In the genomic region with DNA sequence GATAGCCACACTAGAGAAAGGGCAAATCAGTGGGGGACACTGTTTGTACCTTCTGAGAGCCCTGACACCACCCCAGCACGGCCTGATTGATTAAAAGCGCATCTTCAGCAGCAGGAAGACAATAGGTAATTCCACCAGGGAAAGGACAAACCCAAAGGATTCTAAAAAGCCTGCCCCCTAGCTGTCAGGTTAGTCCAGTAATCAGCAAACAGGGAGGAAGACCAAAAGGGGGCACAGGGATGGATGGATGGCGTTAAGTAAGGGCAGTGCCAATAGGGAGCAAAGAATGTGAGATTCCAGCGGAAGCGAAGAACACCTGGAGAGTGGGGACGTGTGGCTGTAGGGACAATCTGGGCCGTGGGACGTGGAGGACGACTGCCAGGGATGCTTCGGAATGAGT, we compare ENCODE assay signal across 31 mouse cellular contexts. TPM values are rescaled to one million over a fixed set of nuclear protein-coding genes. Genes with fewer than 3 reads are reported as not detected.
DNase-seq lines count a peak whose midpoint lies in the region; ATAC-seq and TF ChIP-seq lines count a peak whose summit lies in the region.
"Had no signal": no experiment of that assay in that cellular context is flagged by ENCODE, and none has a peak within 500 bp of the region (broad histone marks: within the 10 kb centered on the region; RNA-seq: fewer than 3 reads in every experiment).

No protein-coding gene starts in this region.

- no peak for TF ChIP-seq EP300 in lung, postnatal 0 days (IDR thresholded peaks at IDR 0.05)

- no peaks in the 10 kb centered on the region for H3K4me1 ChIP-seq in lung, postnatal 0 days (ENCODE audit: insufficient read depth, low read depth, low read length)
- H3K4me1 ChIP-seq in limb, embryonic 10.5 days: no peaks in the 10 kb centered on the region
- H3K4me1 ChIP-seq: forebrain, embryonic 10.5 days; hindbrain, embryonic 15.5 days; kidney, embryonic 15.5 days; midbrain, embryonic 15.5 days; neural tube, embryonic 12.5 days had no signal

- no peaks in the 10 kb centered on the region for H3K27me3 ChIP-seq in lung, postnatal 0 days (replicated peaks; ENCODE audit: insufficient read depth, low read length)
- H3K27me3 ChIP-seq in limb, embryonic 10.5 days (ENCODE audit: low read depth, poor library complexity, severe bottlenecking): no peaks in the 10 kb centered on the region
- H3K27me3 ChIP-seq: hindbrain, embryonic 15.5 days; kidney, embryonic 15.5 days; midbrain, embryonic 15.5 days; neural tube, embryonic 12.5 days had no signal

- no peaks in the 10 kb centered on the region for H3K9me3 ChIP-seq in lung, postnatal 0 days (ENCODE audit: low read length)
- H3K9me3 ChIP-seq in limb, embryonic 10.5 days (replicated peaks): no peaks in the 10 kb centered on the region
- H3K9me3 ChIP-seq: hindbrain, embryonic 15.5 days; kidney, embryonic 15.5 days; midbrain, embryonic 15.5 days had no signal

- ATAC-seq in lung, postnatal 0 days: no peak
- ATAC-seq: forebrain, postnatal 0 days; midbrain, embryonic 15.5 days had no signal

- no peak overlapping the region for H3K27ac ChIP-seq in layer of hippocampus, adult 2 months
- H3K27ac ChIP-seq in lung, postnatal 0 days (ENCODE audit: low read length): no peak overlapping the region
- H3K27ac ChIP-seq in limb, embryonic 10.5 days: no peak overlapping the region
- H3K27ac ChIP-seq: forebrain, embryonic 10.5 days; hindbrain, embryonic 15.5 days; kidney, embryonic 15.5 days; macrophage; midbrain, embryonic 15.5 days; neural tube, embryonic 12.5 days had no signal

- peak; percentile 55 for TF ChIP-seq CTCF in layer of hippocampus, adult 2 months (conservative IDR thresholded peaks at IDR 0.05)
- peak; percentile 46 for TF ChIP-seq CTCF in lung, postnatal 0 days (IDR thresholded peaks at IDR 0.05)

- H3K4me3 ChIP-seq in layer of hippocampus, adult 2 months: no peak overlapping the region
- no peak overlapping the region for H3K4me3 ChIP-seq in lung, postnatal 0 days (ENCODE audit: low read depth, low read length)
- no peak overlapping the region for H3K4me3 ChIP-seq in limb, embryonic 10.5 days
- H3K4me3 ChIP-seq: forebrain, embryonic 10.5 days; hindbrain, embryonic 15.5 days; kidney, embryonic 15.5 days; midbrain, embryonic 15.5 days; neural tube, embryonic 12.5 days had no signal

- no peak for DNase-seq in layer of hippocampus, adult 2 months (ENCODE audit: low spot score in 2 of 2)
- DNase-seq in layer of hippocampus, adult 18-20 months (ENCODE audit: low spot score in 2 of 2): no peak
- DNase-seq in lung, postnatal 0 days (ENCODE audit: low spot score): no peak
- DNase-seq in lung, postnatal 14 days: no peak
- DNase-seq in ZHBTc4 (ENCODE audit: low read depth, low spot score): peak; percentile 34
- DNase-seq in limb, embryonic 10.5 days (ENCODE audit: low spot score): no peak
- no peak for DNase-seq in T-cell, adult 2 months (ENCODE audit: low spot score)
- DNase-seq: adrenal gland, adult 2 months; cerebellum, adult 11-12 months; cerebellum, postnatal 10 days; forebrain, postnatal 0 days; gastrocnemius, postnatal 25 days; layer of hippocampus, postnatal 36 days; lung, adult 2 months; right cerebral cortex, postnatal 14 days; spleen, adult 18-20 months; thymus, postnatal 25 days had no signal

- 57% methylated on average over 10 of the region's 10 CpGs for WGBS in lung, postnatal 0 days
- WGBS in limb, embryonic 10.5 days: 69% methylated on average over 10 of the region's 10 CpGs

- H3K4me2 ChIP-seq in lung, postnatal 0 days (replicated peaks; ENCODE audit: low read depth, low read length): no peak overlapping the region
- H3K4me2 ChIP-seq: hindbrain, embryonic 15.5 days; kidney, embryonic 15.5 days; midbrain, embryonic 15.5 days; neural tube, embryonic 12.5 days had no signal

- H3K9ac ChIP-seq in lung, postnatal 0 days (replicated peaks; ENCODE audit: low read depth): no peak overlapping the region
- H3K9ac ChIP-seq: forebrain, postnatal 0 days; hindbrain, embryonic 15.5 days; kidney, embryonic 15.5 days; midbrain, embryonic 15.5 days; neural tube, embryonic 12.5 days had no signal

- no peaks in the 10 kb centered on the region for H3K36me3 ChIP-seq in lung, postnatal 0 days (ENCODE audit: insufficient read depth, low read length)
- no peaks in the 10 kb centered on the region for H3K36me3 ChIP-seq in limb, embryonic 10.5 days
- H3K36me3 ChIP-seq: forebrain, embryonic 10.5 days; hindbrain, embryonic 15.5 days; kidney, embryonic 15.5 days; midbrain, embryonic 15.5 days; neural tube, embryonic 12.5 days had no signal

RNA-seq across cellular contexts. Expression of a gene that starts 3.7 kb away (rescaled TPM):
- total RNA-seq in layer of hippocampus, adult 2 months (2021): not detected
- total RNA-seq in layer of hippocampus, adult 18-20 months (2021): not detected
- polyA plus RNA-seq in lung, postnatal 0 days (2015; fragmentation: Nextera tagmentation; extraction: Ambion mirVana): not detected in 2 replicates
- not detected in 2 replicates for polyA plus RNA-seq in limb, embryonic 10.5 days (2016; fragmentation: Nextera tagmentation; extraction: Ambion mirVana)
- total RNA-seq: adrenal gland, adult 2 months; adrenal gland, postnatal 4 days; forebrain, postnatal 0 days; gastrocnemius, postnatal 25 days; hematopoietic stem cell, adult 5-6 weeks; layer of hippocampus, postnatal 36 days; left cerebral cortex, postnatal 25 days had no signal
- polyA plus RNA-seq: adrenal gland, adult 2 months; embryonic facial prominence, embryonic 11.5 days; forebrain, embryonic 10.5 days; forebrain, postnatal 0 days; heart, embryonic 16.5 days; hindbrain, embryonic 15.5 days; intestine, embryonic 14.5 days; kidney, embryonic 15.5 days; large intestine, adult 2 months; limb, embryonic 14.5 days; lung, adult 2 months; macrophage; midbrain, embryonic 15.5 days; neural tube, embryonic 12.5 days had no signal

RNA-seq across cellular contexts. Expression of a gene that starts 18.6 kb away (rescaled TPM):
- total RNA-seq in layer of hippocampus, adult 2 months (2021): 1 to 10 TPM; 4.7 TPM
- 1 to 10 TPM; 3.5 to 3.6 TPM for total RNA-seq in layer of hippocampus, adult 18-20 months (2021)
- polyA plus RNA-seq in lung, postnatal 0 days (2015; fragmentation: Nextera tagmentation; extraction: Ambion mirVana): 40.6 and 44.7 TPM in 2 replicates
- polyA plus RNA-seq in limb, embryonic 10.5 days (2016; fragmentation: Nextera tagmentation; extraction: Ambion mirVana): 4.9 and 6.5 TPM in 2 replicates

RNA-seq across cellular contexts. Expression of a gene that starts 20.3 kb away (rescaled TPM):
- total RNA-seq in layer of hippocampus, adult 2 months (2021): 1 to 10 TPM; 6.7 to 7.2 TPM
- total RNA-seq in layer of hippocampus, adult 18-20 months (2021): 10 to 100 TPM; 10.2 to 10.3 TPM
- 36.4 and 38.3 TPM in 2 replicates for polyA plus RNA-seq in lung, postnatal 0 days (2015; fragmentation: Nextera tagmentation; extraction: Ambion mirVana)
- polyA plus RNA-seq in limb, embryonic 10.5 days (2016; fragmentation: Nextera tagmentation; extraction: Ambion mirVana): 1.7 and 3.8 TPM in 2 replicates

RNA-seq across cellular contexts. Expression of a gene that starts 37.4 kb away (rescaled TPM):
- 1 to 10 TPM; 1.6 to 1.8 TPM for total RNA-seq in layer of hippocampus, adult 2 months (2021)
- total RNA-seq in layer of hippocampus, adult 18-20 months (2021): 1 to 10 TPM; 3.7 to 5.6 TPM
- polyA plus RNA-seq in lung, postnatal 0 days (2015; fragmentation: Nextera tagmentation; extraction: Ambion mirVana): 56.6 and 58.9 TPM in 2 replicates
- polyA plus RNA-seq in limb, embryonic 10.5 days (2016; fragmentation: Nextera tagmentation; extraction: Ambion mirVana): 2.7 and 4.2 TPM in 2 replicates

RNA-seq across cellular contexts. Expression of a gene that starts 37.9 kb away (rescaled TPM):
- under 1 TPM in 1 of 2 experiments, not detected in 1; 0.56 TPM for total RNA-seq in layer of hippocampus, adult 2 months (2021)
- total RNA-seq in layer of hippocampus, adult 18-20 months (2021): not detected
- polyA plus RNA-seq in lung, postnatal 0 days (2015; fragmentation: Nextera tagmentation; extraction: Ambion mirVana): not detected in 2 replicates
- polyA plus RNA-seq in limb, embryonic 10.5 days (2016; fragmentation: Nextera tagmentation; extraction: Ambion mirVana): not detected in 2 replicates
- total RNA-seq: adrenal gland, adult 2 months; forebrain, postnatal 0 days; gastrocnemius, postnatal 25 days; hematopoietic stem cell, adult 5-6 weeks; layer of hippocampus, postnatal 36 days; left cerebral cortex, postnatal 25 days had no signal
- polyA plus RNA-seq: adrenal gland, adult 2 months; embryonic facial prominence, embryonic 11.5 days; forebrain, embryonic 10.5 days; forebrain, postnatal 0 days; heart, embryonic 16.5 days; hindbrain, embryonic 15.5 days; intestine, embryonic 14.5 days; lung, adult 2 months; macrophage; midbrain, embryonic 15.5 days; neural tube, embryonic 12.5 days had no signal
